Mouse (Mus musculus) brain, embryonic 14.5 days (tissue): ENCODE measurements at regions not wholly inside any gene's neighbourhood (a gene's known extent, or its start where the extent isn't known, plus 50 kb on each side); places are given as distances from the start of the nearest gene placed in this dataset.

Experiments used
- CTCF ChIP-seq: fragments of 200-500 bp; IDR thresholded peaks from 2 replicates; pipeline ENCODE4 v1.5.1; 2012; ENCODE audit warnings: inconsistent platforms, mild to moderate bottlenecking, moderate library complexity, borderline replicate concordance; ENCODE audit not compliant: insufficient read depth, insufficient read length; ENCODE audit errors: extremely low read depth
- POLR2A ChIP-seq: fragments of 200-500 bp; IDR thresholded peaks from 2 replicates; pipeline ENCODE4 v1.6.1; 2012; ENCODE audit warnings: mild to moderate bottlenecking, inconsistent platforms, borderline replicate concordance; ENCODE audit not compliant: poor library complexity, insufficient read depth, insufficient read length, severe bottlenecking; ENCODE audit errors: extremely low read depth

GRCm38 (mm10) chr2:128407076-128407475 is 183.9 kb upstream of the Spdye4c start:
- no peak for TF ChIP-seq POLR2A
- no peak for TF ChIP-seq CTCF
